Mouse (Mus musculus) adrenal gland, postnatal 25 days (tissue): ENCODE measurements around the gene Lnpk. TPM values are rescaled to one million over a fixed set of nuclear protein-coding genes. Genes with fewer than 3 reads are reported as not detected.

ENCODE experiments used
- DNase-seq: peaks from one replicate; pipeline ENCODE4 v3.0.0; 2021; ENCODE audit warnings: mixed read lengths
- total RNA-seq: library from RNA; stranded (reverse); gene quantifications from 2 replicates; pipeline ENCODE4 v1.2.3, GENCODE M21; 2021

The Lnpk gene
- total RNA-seq, 1 experiment from 2014 or later = 16.3 TPM

DNA sequence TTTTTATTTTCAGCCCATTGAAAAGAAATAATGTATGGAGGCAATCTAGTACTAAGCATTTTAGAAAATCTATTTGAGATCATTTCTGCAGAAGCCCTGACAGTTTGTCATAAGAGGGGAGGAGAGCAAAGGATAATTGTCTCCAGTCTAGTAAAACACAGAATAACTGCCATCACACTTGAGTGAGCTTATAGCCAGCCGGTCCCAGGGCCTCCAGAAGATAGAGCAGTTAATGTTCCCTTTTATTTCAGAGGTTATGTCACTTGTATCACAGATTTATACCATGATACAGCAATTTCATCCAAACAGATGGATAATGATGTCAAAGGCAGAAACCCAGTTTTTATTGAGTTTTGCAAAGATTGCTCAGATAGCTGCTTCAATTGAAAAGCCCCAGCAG lies 89.0 kb downstream of the Lnpk start:
- no peak for DNase-seq

DNA sequence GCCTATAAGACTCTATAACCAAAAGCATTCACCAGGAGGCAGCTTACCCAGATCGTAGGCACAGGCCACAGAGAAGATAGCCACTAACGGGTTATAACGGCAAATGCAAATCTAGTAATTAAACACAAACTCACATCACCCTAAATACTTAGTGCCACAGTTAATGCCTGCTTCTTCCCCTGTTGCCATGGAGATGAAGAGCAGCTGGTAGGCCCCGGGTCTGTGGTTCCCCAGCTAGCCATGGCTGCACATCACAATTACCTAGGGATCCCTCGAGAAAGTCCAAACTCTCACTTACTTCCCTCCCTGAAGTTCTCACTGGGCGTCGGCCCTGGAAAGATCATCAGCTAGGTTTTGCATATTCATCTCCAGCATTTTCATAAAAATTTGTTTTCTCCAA lies 90.8 kb downstream of the Lnpk start:
- DNase-seq = no peak

DNA sequence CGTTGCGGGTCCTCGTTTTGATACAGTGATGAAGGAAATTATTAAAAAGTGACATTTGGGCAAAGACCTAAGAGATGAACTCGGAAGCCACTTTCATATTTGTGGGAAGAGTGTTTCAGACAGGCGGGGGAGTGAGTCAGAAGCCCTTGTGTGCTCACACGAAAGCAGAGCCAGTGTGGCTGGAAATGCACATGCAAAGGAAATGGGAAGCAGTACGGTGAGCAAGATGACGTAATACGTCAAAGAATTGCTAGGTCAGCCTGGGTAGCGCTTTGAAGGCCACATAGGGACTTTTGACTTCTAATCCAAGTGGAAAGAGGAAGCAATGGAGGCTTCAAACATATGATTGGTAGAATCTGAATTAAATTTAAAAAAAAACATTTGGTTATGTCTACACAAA lies 96.6 kb downstream of the Lnpk start:
- DNase-seq = no peak

DNA sequence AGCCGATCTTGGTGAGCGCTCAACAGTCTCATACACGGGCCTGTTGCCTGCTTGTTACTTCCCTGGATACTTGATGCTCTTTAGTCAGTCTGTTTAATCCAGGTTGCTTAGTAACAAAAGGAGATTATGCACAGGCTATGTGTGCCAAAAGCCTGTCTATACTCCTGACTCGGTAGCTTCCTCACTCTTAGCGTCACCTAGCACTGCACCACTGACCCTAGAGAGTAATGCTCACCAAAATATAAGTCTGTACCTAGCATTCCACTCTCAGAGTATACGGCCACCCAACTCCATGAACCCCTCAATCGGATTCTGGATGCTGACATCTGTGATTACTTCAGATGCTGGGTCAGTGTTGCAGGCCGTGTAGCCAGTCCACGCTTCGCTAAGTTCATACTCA lies 97.1 kb downstream of the Lnpk start:
- DNase-seq = no peak

Other genes with a start within 250 kb of the Lnpk start
- gene Evx2, start 80.1 kb upstream of the Lnpk start, total RNA-seq = not detected in 2 replicates
- gene Hoxd13, start 88.9 kb upstream of the Lnpk start, total RNA-seq = not detected in 2 replicates
- not detected in 2 replicates for gene Hoxd12, start 95.6 kb upstream of the Lnpk start, total RNA-seq
- gene Hoxd11, start 100.1 kb upstream of the Lnpk start, total RNA-seq = not detected in 2 replicates
- not detected in 2 replicates for gene Hoxd10, start 112.5 kb upstream of the Lnpk start, total RNA-seq
- gene Hoxd9, start 118.3 kb upstream of the Lnpk start, total RNA-seq = 3.7 and 5.2 TPM in 2 replicates
- 27.2 and 33.9 TPM in 2 replicates for gene Hoxd8, start 125.2 kb upstream of the Lnpk start, total RNA-seq
- 0.73 and 2.6 TPM in 2 replicates for gene Hoxd3, start 132.5 kb upstream of the Lnpk start, total RNA-seq
- gene Hoxd4, start 132.5 kb upstream of the Lnpk start, total RNA-seq = 27.8 and 34.1 TPM in 2 replicates
- gene Gm28230, start 147.3 kb upstream of the Lnpk start, total RNA-seq = 3.3 and 3.6 TPM in 2 replicates
- gene Hoxd1, start 183.5 kb upstream of the Lnpk start, total RNA-seq = not detected in 2 replicates
- 70.1 and 97.0 TPM in 2 replicates for gene Mtx2, start 246.4 kb upstream of the Lnpk start, total RNA-seq